Mouse (Mus musculus) ZHBTc4 (cell line): ENCODE results near the gene Wee2.

Source experiments
- DNase-seq: peaks from one replicate; pipeline ENCODE4 v3.0.0-alpha.2; 2011; ENCODE audit warnings: low read depth, low spot score

Gene Wee2

GRCm38 (mm10) chr6:40435151-40436046 is 3.5 kb upstream of the Wee2 start:
- peak; percentile 63 for DNase-seq

GRCm38 (mm10) chr6:40436047-40436483 is 2.8 kb upstream of the Wee2 start, which contains the start of gene E330009J07Rik:
Gene E330009J07Rik, minus strand, starts transcription at chr6:40436135.
- peak; percentile 77 for DNase-seq

- DNase-seq = no peak
These were observed 843 bp downstream of the Wee2 start for GRCm38 (mm10) chr6:40439731-40440130.

GRCm38 (mm10) chr6:40441276-40441675 is 2.4 kb downstream of the Wee2 start:
- no peak for DNase-seq

GRCm38 (mm10) chr6:40441755-40442154 is 2.9 kb downstream of the Wee2 start:
- DNase-seq = peak; percentile 22

GRCm38 (mm10) chr6:40443281-40443928 is 4.5 kb downstream of the Wee2 start:
- no peak for DNase-seq

- DNase-seq = no peak
These were observed 9.7 kb downstream of the Wee2 start for GRCm38 (mm10) chr6:40448626-40449025.

- DNase-seq = peak; percentile 34
These were observed 15.7 kb downstream of the Wee2 start for GRCm38 (mm10) chr6:40454436-40455041.

GRCm38 (mm10) chr6:40465710-40466109 is 26.8 kb downstream of the Wee2 start:
- peak; percentile 26 for DNase-seq

- DNase-seq = peak; percentile 98
These were observed 32.2 kb downstream of the Wee2 start, which contains the start of gene Ssbp1 for GRCm38 (mm10) chr6:40470916-40471719. Gene Ssbp1, plus strand, starts transcription at chr6:40471352.

- no peak for DNase-seq
These were observed 32.8 kb downstream of the Wee2 start for GRCm38 (mm10) chr6:40471720-40472010.

GRCm38 (mm10) chr6:40476132-40476531 is 37.2 kb downstream of the Wee2 start:
- no peak for DNase-seq

- peak; percentile 15 for DNase-seq
These were observed 40.8 kb downstream of the Wee2 start for GRCm38 (mm10) chr6:40479705-40480104.

- no peak for DNase-seq
These were observed 43.4 kb downstream of the Wee2 start for GRCm38 (mm10) chr6:40482318-40482717.

- DNase-seq = no peak
These were observed 52.0 kb downstream of the Wee2 start, which contains the start of gene Tas2r137 for GRCm38 (mm10) chr6:40490933-40491332. Gene Tas2r137, plus strand, starts transcription at chr6:40491233.

GRCm38 (mm10) chr6:40493229-40493628 is 54.3 kb downstream of the Wee2 start, which contains the start of gene Tas2r108:
Gene Tas2r108, plus strand, starts transcription at chr6:40493529.
- no peak for DNase-seq
